In the genomic region with DNA sequence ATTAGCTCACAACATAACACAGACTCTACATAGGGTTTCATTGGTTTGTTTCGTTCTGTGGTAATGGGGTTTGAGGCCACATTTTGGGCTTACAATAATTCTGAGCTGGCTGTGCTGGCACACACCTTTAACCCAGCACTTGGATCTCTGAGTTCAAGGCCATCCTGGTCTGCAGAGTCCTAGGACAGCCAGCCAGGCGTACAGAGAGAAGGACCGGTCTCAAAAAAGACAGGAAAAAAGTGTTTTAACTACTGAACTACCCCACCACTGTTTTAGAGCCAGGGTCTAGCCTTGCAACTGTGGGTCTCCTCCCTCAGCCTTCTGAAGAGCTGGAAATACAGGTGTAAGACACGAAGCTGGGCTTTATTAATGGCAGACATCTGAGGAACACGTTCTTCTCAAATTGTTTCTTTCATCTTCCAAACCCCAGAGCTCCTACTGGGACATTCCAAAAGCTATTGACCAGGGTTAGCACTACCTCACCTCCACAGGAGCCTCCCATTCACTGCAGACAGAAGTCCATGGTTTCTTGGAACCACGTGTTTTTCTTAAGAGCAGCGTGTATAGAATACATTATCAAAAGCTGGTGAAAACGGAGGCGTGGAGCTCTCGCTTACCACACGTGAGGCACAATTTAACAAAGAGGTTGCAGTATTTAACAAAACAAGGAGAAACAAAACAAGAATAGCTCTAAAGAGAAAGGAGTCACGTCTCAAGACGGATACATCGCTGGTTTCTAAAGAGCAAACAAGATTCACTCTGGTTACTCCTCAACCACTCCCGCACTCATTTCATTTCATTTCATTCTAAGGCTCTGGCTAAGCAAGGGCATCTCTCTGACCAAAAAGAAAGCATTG, we compare ENCODE assay signal across 8 mouse cellular contexts. TPM values are rescaled to one million over a fixed set of nuclear protein-coding genes. Genes with fewer than 3 reads are reported as not detected.
A peak's percentile ranks its signal among the peaks of the same experiment; 100 is the strongest.
DNase-seq lines count a peak whose midpoint lies in the region; ATAC-seq lines count a peak whose summit lies in the region.

No protein-coding gene starts in this region.

- H3K4me1 ChIP-seq in neural tube, embryonic 11.5 days (ENCODE audit: control insufficient read depth, insufficient read depth, low read length), result peaks cover 5% of the 10 kb centered on the region
- peaks cover 8% of the 10 kb centered on the region for H3K4me1 ChIP-seq in limb, embryonic 10.5 days
- peaks cover 3% of the 10 kb centered on the region; the same call in 1 of the 2 replicates for H3K4me1 ChIP-seq in stomach, embryonic 15.5 days

- ATAC-seq in neural tube, embryonic 11.5 days (ENCODE audit: insufficient read depth, low FRiP score, low TSS enrichment), result no peak
- no peak for ATAC-seq in stomach, embryonic 15.5 days (ENCODE audit: insufficient read depth, low FRiP score, low read depth)

- H3K4me3 ChIP-seq in neural tube, embryonic 11.5 days (ENCODE audit: low read depth, low read length), result peak overlapping the region; percentile 71
- peak overlapping the region; percentile 85 for H3K4me3 ChIP-seq in limb, embryonic 10.5 days
- H3K4me3 ChIP-seq in stomach, embryonic 15.5 days (replicated peaks), result peak overlapping the region; percentile 88

- H3K27ac ChIP-seq in neural tube, embryonic 11.5 days (ENCODE audit: low read depth, low read length), result no peak overlapping the region
- peak overlapping the region; percentile 89 for H3K27ac ChIP-seq in limb, embryonic 10.5 days
- no peak overlapping the region for H3K27ac ChIP-seq in stomach, embryonic 15.5 days

- no peak overlapping the region for H3K9ac ChIP-seq in neural tube, embryonic 11.5 days (ENCODE audit: low read length)
- H3K9ac ChIP-seq in stomach, embryonic 15.5 days, result peak overlapping the region; percentile 80; the same call in 1 of the 2 replicates

- DNase-seq in adrenal gland, adult (ENCODE audit: inconsistent age in 2 of 2, low spot score in 1 of 2), result peak; percentile 22 to 66
- DNase-seq in adrenal gland, postnatal 10 days, result no peak
- DNase-seq in neural tube, embryonic 11.5 days (ENCODE audit: low spot score), result no peak
- DNase-seq in neural tube, embryonic 10.5 days (ENCODE audit: extremely low spot score, low spot score), result no peak
- no peak for DNase-seq in limb, embryonic 10.5 days (ENCODE audit: low spot score)
- no peak for DNase-seq in cerebellum, adult 11-12 months
- DNase-seq in gastrocnemius, adult 18-20 months (ENCODE audit: low spot score), result no peak

- WGBS in neural tube, embryonic 11.5 days, result 56% methylated on average over 15 of the region's 15 CpGs
- WGBS in limb, embryonic 10.5 days, result 69% methylated on average over 15 of the region's 15 CpGs
- 49% methylated on average over 15 of the region's 15 CpGs for WGBS in stomach, embryonic 15.5 days

- no peaks in the 10 kb centered on the region for H3K9me3 ChIP-seq in neural tube, embryonic 11.5 days (ENCODE audit: control insufficient read depth, low read length)
- no peaks in the 10 kb centered on the region for H3K9me3 ChIP-seq in limb, embryonic 10.5 days (replicated peaks)
- no peaks in the 10 kb centered on the region for H3K9me3 ChIP-seq in stomach, embryonic 15.5 days

- H3K27me3 ChIP-seq in neural tube, embryonic 11.5 days (ENCODE audit: control insufficient read depth, insufficient read depth, low read length), result no peaks in the 10 kb centered on the region
- no peaks in the 10 kb centered on the region for H3K27me3 ChIP-seq in limb, embryonic 10.5 days (ENCODE audit: low read depth, poor library complexity, severe bottlenecking)
- H3K27me3 ChIP-seq in stomach, embryonic 15.5 days (replicated peaks), result no peaks in the 10 kb centered on the region

- no peaks in the 10 kb centered on the region for H3K36me3 ChIP-seq in neural tube, embryonic 11.5 days (ENCODE audit: control insufficient read depth, insufficient read depth, low read length)
- peaks cover 2% of the 10 kb centered on the region for H3K36me3 ChIP-seq in limb, embryonic 10.5 days
- H3K36me3 ChIP-seq in stomach, embryonic 15.5 days, result no peaks in the 10 kb centered on the region; the same call in 1 of the 2 replicates

- peak overlapping the region; percentile 60 for H3K4me2 ChIP-seq in neural tube, embryonic 11.5 days (ENCODE audit: low read depth)
- peak overlapping the region; percentile 57 for H3K4me2 ChIP-seq in stomach, embryonic 15.5 days

RNA-seq across cellular contexts. Expression of gene Hikeshi, which starts 1.3 kb away (rescaled TPM):
- total RNA-seq in adrenal gland, postnatal 10 days (2021), result 10 to 100 TPM; 71.6 to 83.5 TPM
- polyA plus RNA-seq in neural tube, embryonic 11.5 days (2014; fragmentation: Nextera tagmentation; extraction: Ambion mirVana), result 133 and 140 TPM in 2 replicates
- polyA plus RNA-seq in limb, embryonic 10.5 days (2016; fragmentation: Nextera tagmentation; extraction: Ambion mirVana), result 138 and 152 TPM in 2 replicates
- 134 and 145 TPM in 2 replicates for polyA plus RNA-seq in stomach, embryonic 15.5 days (2015; fragmentation: Nextera tagmentation; extraction: Ambion mirVana)
- 100 to 1,000 TPM; 116 to 119 TPM for total RNA-seq in gastrocnemius, adult 18-20 months (2021)

RNA-seq across cellular contexts. Expression of gene Ccdc81, which starts 36.3 kb away (rescaled TPM):
- under 1 TPM in 1 of 2 experiments, not detected in 1; 0.21 TPM for total RNA-seq in adrenal gland, postnatal 10 days (2021)
- polyA plus RNA-seq in neural tube, embryonic 11.5 days (2014; fragmentation: Nextera tagmentation; extraction: Ambion mirVana), result not detected in 2 replicates
- polyA plus RNA-seq in limb, embryonic 10.5 days (2016; fragmentation: Nextera tagmentation; extraction: Ambion mirVana), result 0.08 TPM in 1 of 2 replicates, not detected in the other
- not detected in 2 replicates for polyA plus RNA-seq in stomach, embryonic 15.5 days (2015; fragmentation: Nextera tagmentation; extraction: Ambion mirVana)
- total RNA-seq in gastrocnemius, adult 18-20 months (2021), result not detected

RNA-seq across cellular contexts. Expression of gene Eed, which starts 41.1 kb away (rescaled TPM):
- 10 to 100 TPM; 46.0 to 52.6 TPM for total RNA-seq in adrenal gland, postnatal 10 days (2021)
- polyA plus RNA-seq in neural tube, embryonic 11.5 days (2014; fragmentation: Nextera tagmentation; extraction: Ambion mirVana), result 72.8 and 76.5 TPM in 2 replicates
- polyA plus RNA-seq in limb, embryonic 10.5 days (2016; fragmentation: Nextera tagmentation; extraction: Ambion mirVana), result 101 and 102 TPM in 2 replicates
- polyA plus RNA-seq in stomach, embryonic 15.5 days (2015; fragmentation: Nextera tagmentation; extraction: Ambion mirVana), result 68.5 and 71.8 TPM in 2 replicates
- total RNA-seq in gastrocnemius, adult 18-20 months (2021), result 10 to 100 TPM; 32.5 to 40.9 TPM

Comparison
In these comparisons a context has a peak if more than half of its experiments do, and no peak if none do; other contexts are left out.
1. DNase-seq: peak in adrenal gland, adult (2 of 2); none in adrenal gland, postnatal 10 days (single experiment), neural tube, embryonic 11.5 days (single experiment), neural tube, embryonic 10.5 days (single experiment), limb, embryonic 10.5 days (single experiment), cerebellum, adult 11-12 months (single experiment) and gastrocnemius, adult 18-20 months (single experiment).
2. Peak in every context shown above with its lines, with median percentiles within 50 percentile points of each other: H3K4me3 ChIP-seq.